Mouse (Mus musculus) T-cell, adult 2 months (primary cell): ENCODE measurements around the gene Ifitm6.
A peak's percentile ranks its signal among the peaks of the same experiment; 100 is the strongest.
"Not testable (repeated sequence)": the region's sequence is repeated elsewhere in the genome, so short reads cannot be mapped to it uniquely, and the experiment has no call there.

ENCODE experiments used
- DNase-seq: peaks from one replicate; pipeline ENCODE4 v3.0.0; 2022; ENCODE audit warnings: low spot score

Ifitm6 gene

GRCm38 (mm10) chr7:141017824-141018223 lies at the start of gene Ifitm6:
Ifitm6 (minus strand) TSS chr7:141017924.
- DNase-seq, result not testable (repeated sequence)

DNA sequence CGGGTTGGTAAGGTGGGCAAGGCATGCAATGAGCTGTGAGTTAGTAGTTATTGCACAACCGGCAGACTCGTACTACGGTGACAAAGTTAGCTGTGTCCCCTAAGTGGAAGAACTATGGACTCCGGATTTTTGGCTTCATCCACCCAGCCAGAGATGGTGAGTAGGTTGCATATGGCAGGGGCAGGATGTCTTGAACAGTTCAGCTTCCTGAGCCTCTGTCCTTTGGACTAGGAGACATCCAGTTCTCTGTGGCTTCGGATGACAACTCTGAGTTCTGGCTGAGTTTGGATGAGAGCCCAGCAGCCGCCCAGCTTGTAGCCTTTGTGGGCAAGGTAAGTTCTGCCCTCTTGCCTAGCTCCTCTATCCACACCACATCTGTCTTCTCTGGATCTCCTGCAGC lies 46.9 kb upstream of the Ifitm6 start:
- no peak for DNase-seq

DNA sequence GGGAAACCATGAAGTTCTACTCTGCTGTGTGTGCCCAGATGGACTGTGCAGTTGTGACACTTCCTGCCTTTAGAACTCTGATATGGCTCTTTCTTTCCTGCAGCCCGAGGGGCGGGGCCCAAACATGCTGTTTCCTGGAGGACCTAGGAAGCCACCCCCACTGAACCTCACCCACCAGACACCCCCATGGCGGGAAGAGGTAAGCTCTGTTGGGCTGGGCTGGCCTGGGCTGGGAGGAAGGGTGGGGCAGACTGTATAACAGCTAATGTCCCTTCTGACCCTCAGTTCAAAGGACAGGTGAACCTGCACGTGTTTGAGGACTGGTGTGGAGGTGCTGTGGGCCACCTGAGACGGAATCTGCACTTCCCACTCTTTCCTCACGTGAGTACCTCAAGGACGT lies 46.5 kb upstream of the Ifitm6 start:
- DNase-seq, result peak; percentile 45

DNA sequence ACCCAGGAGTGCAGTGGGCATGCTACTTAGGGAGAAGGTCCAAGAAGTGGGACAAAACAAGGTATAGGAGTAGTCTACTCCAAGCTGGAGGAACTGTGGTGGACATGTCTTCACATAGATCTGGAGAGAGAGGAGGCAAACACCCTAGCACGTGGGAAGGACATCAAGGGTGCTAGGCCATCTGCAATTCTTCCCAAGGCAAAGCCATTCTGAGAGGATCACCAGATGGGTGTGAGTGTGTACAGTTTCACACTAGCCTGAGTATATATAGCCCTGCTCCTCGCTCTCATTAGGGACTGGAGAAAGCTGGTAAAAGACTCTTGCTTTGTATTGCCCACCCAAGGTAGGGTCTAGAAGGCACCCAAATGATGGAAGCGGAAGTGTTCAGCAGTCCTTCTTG lies 45.6 kb upstream of the Ifitm6 start:
- DNase-seq, result no peak

GRCm38 (mm10) chr7:141062525-141062924 lies 44.8 kb upstream of the Ifitm6 start:
- no peak for DNase-seq

DNA sequence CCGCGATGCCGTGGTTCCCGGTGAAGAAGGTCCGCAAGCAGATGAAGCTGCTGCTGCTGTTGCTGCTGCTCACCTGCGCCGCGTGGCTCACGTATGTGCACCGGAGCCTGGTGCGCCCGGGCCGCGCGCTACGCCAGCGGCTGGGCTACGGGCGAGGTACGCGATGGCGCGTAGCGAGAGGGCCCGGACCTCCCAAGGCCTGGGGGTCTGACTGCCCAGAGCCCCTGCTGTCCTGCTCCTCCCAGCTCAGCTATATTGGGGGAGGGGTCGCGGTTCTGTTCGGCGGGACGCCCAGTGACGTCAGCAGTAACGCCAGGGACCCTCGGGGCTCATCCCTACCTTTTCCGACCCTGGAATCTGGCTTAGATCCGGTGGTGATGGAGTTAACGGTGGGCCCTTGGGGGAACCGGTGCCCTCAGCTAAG lies 43.6 kb upstream of the Ifitm6 start:
- DNase-seq, result no peak

DNA sequence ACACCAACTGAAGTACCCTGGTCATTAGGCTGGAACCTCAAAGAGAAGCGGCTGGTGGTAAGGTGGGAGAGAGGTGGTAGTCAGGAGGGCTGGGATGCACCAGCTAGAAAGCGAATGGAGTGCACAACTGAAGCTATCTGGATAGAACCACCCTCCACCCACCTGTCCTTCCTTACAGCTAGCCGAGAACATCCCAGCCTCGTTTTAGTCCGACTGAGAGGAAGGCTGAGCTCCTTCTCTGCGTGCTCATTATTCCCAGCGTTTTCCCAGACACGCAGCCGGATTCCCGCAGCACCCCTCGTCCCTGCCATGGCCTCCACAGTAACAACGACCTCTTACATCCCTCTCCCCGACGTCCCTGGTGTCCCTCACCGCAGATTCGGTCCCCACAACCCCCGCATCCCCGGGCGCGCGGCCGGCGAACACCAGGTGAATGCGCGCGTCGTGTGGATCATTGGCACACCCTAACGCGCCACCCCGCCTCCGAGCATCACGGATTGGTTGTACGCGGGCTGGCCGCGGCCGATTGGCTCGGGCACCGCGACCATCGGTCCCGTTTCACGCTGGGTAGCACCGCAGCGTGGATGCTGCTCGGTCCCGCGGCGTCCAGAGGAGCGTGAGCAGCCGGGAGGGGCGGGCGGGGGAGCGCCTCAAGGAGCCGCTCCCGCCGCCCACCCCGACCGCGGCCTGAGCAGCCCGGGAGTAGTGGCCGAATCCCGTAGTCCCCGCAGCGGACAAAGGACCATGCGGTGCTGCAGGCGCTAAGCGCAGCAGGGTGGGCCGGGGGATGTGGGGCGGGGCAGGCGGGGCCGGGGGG lies 42.9 kb upstream of the Ifitm6 start, which contains the start of gene B4galnt4:
TSS of gene B4galnt4 (plus strand) at position 679 of the 817 bp plus-strand sequence.
- DNase-seq, result peak; percentile 28

DNA sequence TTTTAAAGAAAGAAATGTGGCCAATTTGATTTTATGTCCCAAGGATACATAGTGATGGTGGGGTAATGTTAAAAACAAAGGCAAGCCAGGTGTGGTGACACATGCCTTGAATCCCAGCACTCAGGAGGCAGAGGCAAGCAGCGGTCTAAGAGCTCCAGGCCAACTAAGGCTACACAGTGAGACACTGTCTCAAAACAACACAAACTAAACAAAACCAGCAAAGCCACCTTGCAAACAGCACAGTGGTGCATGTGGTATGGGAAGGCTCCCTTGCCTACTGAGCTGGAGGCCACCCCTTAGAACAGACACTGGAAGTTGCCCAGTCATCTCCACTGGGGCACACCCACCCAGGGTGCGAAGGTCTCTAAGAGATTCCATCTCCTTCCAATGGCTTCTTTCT lies 42.2 kb upstream of the Ifitm6 start:
- no peak for DNase-seq

DNA sequence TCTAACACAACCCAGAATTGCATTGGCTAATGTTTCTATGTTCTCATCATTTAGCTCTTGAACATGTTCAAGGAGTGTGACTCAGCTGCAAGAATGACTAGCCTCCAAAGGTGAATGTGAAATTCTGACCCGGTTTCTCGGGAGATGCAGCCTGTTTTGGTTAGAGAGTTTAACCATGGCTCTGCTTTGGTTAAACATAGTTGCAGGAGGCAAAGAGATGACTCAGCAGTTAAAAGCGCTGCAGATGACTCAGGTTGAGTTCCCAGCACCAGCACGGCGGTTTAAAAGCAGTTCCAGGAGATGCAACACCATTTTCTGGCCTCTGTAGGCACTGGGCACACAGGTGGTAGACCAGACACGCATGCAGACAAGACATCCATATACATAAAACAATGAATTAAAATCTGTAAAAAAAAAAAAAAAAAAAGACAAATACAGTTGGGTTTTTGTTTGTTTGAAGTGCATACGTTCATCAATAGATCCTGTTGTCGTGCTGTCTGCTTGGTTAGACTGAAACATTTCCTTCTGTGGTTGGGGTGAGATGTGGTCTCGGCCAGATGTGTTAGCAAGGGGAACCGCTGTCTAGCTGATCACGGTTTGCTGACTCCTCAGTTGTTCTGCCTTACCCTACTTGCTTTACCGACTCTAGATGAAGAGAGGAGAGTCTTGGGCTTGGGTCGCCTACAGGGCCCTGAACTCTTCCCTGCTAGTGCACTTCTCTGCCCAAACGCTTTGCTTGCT lies 41.0 kb upstream of the Ifitm6 start:
- DNase-seq, result peak; percentile 59

GRCm38 (mm10) chr7:141057541-141057940 lies 39.8 kb upstream of the Ifitm6 start:
- no peak for DNase-seq

DNA sequence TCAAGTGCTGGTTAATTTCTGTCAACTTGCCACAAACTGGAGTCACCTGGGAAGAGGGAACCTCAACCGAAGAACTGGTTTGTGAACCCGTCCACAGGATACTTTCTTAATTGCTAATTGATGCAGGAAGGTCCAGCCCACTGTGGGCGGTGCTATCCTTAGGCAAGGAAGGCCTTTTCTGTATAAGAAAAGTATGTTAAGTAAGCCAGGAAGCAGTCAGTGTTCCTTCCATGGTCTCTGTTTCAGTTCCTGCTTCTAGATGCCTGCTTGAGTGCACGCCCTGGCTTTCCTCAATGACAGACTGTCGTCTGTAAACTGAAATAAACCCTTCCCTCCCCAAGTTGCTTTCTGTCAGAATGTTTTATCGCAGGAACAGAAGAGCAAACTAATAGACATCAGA lies 39.3 kb upstream of the Ifitm6 start:
- no peak for DNase-seq

DNA sequence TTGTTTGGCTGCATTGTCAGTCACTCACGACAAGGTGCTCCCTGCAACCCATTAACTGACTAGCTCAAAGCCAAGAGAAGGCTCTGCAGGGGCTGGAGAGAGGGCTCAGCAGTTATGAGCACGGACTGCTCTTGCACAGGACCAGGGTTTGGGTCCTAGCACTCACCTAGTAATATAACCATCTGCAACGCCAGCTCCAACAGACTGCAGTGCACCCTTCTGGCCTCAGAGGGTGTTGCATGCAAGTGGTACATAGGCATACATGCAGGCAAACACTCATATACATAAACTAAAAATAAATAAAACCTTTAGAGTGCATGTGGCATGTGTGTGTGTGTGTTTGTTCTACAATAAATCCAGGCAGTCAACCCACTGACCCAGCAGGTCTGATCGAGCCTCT lies 38.1 kb upstream of the Ifitm6 start:
- DNase-seq, result no peak

GRCm38 (mm10) chr7:141052421-141052820 lies 34.7 kb upstream of the Ifitm6 start:
- DNase-seq, result no peak

DNA sequence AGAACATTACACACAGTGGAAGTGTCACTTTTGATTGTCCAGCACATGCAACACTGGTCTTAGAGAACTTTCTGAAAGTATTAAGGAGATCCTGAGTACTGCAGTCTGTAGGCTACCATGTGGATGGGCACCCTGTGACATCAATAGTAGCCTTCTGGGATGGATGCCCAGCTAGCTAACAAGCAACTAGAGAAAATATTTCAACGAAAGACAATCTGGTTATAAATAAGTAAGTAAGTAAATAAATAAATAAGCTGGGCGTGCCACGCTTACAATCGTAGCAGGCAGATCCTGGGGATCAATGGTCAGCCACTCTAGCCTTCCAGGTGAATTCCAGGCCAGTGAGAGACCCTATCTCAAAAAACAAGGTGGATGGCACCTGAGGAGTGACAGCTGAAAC lies 34.3 kb upstream of the Ifitm6 start:
- DNase-seq, result no peak

GRCm38 (mm10) chr7:141051060-141051685 lies 33.4 kb upstream of the Ifitm6 start:
- no peak for DNase-seq

DNA sequence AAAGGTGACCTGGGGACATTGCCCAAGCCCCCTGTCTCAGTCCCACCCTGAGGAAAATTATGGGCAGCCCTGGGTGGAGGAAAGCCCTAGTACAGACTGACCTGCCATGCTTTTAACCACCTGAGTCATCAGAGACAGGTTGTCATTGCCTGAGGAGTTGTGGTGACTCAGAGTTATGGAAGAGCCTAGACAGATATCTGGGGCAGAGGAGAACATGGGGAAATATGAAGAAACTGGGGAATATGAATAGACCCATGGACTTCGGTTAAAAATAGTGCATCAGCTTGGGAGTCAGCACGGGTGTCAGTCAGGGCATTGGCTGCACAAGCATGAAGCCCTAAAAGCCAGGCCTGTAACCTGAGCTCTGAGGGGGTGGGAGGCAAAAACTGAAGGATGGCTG lies 31.6 kb upstream of the Ifitm6 start:
- DNase-seq, result no peak

DNA sequence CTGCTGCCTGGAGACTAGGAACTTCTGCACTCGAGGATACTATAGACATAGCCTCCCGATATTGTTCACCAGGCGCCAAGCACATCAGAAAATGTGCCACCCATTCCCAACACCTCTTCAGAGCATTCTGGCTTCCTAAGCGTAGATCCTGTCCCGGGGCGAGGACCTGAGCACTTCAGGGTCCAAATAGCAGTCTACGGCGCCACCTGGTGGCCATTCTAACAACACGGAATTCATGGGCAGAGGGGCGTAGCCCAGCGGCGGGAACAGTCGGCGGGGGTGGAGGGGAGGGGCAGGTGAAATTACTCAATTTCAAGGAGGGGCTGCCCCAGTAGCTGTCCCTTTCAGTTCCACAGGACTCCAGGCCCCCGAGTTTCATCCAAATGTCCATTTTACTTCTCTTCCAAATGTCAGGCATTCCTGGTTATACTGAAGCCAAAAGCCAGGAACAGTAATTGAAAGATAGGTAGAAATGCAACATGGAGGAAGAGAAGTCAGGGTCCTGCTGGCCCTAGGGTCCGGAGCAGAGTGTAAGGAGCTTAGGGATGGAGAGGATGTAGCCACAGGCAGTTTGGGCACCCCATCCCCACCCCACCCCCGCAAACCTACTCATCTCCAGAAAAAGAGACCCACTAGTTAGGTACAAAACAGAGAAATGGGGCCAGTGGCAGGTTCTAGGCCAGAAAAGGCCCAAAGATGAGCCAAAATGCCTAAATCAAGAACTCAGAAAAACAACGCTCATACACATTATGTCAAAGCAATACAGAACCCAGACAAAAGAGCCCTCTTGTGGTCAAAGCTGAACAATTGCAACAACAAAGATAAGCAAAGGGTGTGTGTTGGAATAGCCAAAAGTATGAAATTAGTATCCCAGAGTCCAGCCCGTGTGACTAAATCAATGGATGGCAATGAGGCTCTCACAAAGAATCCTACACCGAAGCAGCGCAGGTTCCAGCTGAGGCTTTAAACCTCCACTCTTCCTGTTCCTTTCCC lies 30.8 kb upstream of the Ifitm6 start:
- DNase-seq, result peak; percentile 85

DNA sequence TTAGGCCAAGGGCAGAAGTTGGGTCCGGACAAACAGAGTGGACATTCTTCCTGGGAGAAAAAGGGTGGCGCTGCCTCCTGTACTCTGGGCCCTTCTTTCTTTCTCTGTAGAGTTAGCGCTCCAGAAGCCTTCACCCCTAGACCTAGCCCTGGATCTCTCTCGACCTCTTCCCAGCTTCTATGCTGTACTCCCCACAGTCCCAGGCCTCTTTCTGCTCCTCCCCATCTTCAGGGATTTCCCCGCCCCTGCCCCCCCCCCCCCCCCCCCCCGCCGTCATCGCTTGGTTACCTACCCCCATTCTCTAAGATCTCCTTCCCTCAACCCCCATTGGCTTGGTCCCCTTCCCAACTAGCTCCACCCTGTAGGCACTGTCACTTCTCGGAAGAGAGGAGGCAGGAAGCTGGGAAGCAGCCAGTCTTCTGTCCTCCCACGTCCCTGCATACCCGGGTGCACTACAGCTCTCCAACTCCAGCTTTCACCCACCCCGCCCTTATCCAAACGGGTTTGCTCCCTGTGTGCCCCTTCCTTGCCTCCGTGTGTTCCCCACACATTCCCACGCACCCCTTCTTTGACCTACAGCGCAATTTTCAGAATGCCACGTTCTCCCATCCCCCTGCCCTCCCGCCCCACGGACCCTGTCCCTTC lies 30.0 kb upstream of the Ifitm6 start:
- DNase-seq, result no peak

GRCm38 (mm10) chr7:141046931-141047580 lies 29.3 kb upstream of the Ifitm6 start:
- no peak for DNase-seq

DNA sequence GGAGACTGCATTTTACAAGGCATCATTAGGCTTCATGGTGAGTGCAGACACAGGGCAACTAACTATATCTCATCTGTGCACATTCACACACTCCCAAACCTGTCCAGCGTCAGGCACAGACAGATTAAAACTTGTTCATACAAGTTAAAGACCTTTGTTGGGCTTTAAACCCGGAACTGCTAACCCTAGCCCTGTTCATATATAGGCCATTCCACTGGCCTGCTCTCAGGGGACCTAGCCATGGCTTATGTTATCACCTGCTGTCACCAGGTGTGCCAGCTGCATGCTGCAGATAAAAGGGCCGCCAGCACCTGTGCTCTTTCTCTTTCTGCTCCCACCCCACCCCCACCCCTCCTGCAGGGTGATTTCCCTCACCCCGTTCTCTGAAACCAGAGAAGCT lies 24.8 kb upstream of the Ifitm6 start:
- no peak for DNase-seq

DNA sequence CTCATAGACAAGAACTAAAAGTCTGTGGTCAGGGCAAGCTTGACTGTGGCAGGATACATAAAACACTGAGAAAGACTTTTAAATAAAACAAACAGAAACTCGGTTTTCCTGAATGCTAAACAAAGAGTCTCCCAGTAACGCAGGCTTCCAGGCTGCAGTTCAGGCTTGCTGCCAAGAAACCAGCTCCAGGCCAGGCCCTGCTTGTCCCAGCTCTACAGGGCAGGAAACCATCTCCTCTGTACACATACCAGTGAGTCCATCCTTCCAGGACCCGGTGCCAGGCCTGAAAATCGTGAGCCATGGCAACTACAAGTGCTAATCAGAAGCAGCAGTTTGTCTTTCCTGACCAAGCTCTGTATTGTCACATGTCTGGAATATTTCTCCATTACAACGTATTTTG lies 23.9 kb upstream of the Ifitm6 start:
- no peak for DNase-seq
